ENCODE assay signal across 9 mouse cellular contexts in the genomic region with DNA sequence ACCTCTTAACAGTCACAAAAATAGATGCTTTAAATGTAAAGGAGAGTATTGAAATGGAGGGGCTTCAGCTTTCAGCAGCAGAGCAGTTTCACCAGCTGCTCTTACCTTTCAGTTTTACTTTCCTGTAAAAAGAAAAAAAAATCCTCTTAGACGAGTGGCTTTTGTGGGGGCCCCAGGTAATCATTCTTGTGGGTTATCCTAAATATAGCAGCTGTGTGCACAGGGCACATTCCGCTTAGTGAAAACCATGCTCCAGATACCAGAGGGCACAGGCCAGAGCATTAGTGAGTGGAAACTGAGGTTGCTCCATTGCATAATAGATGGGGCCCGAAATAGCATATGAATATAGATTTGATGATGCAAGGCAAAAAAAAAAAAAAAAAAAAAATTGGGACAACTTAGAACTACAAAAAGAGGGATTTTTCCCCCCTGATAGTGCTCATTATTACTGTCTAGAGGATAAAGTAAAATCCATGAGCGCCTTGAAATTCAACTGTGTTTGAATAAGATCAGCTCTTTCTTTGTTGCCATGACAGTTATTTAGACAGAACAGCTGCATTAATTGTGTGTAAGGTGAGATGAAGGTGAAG. TPM values are rescaled to one million over a fixed set of nuclear protein-coding genes. Genes with fewer than 3 reads are reported as not detected.
DNase-seq lines count a peak whose midpoint lies in the region; ATAC-seq and TF ChIP-seq lines count a peak whose summit lies in the region.
"Had no signal": no experiment of that assay in that cellular context is flagged by ENCODE, and none has a peak within 500 bp of the region (broad histone marks: within the 10 kb centered on the region; RNA-seq: fewer than 3 reads in every experiment).

No protein-coding gene starts in this region.

- H3K4me1 ChIP-seq in kidney, embryonic 16.5 days (ENCODE audit: insufficient read depth, low read length) = peaks cover 15% of the 10 kb centered on the region
- H3K4me1 ChIP-seq in hindbrain, embryonic 12.5 days = peaks cover 15% of the 10 kb centered on the region
- peaks cover 11% of the 10 kb centered on the region for H3K4me1 ChIP-seq in liver, postnatal 0 days (ENCODE audit: insufficient read depth)

- no peaks in the 10 kb centered on the region for H3K9me3 ChIP-seq in kidney, embryonic 16.5 days (ENCODE audit: low read length)
- no peaks in the 10 kb centered on the region for H3K9me3 ChIP-seq in hindbrain, embryonic 12.5 days (replicated peaks)
- H3K9me3 ChIP-seq in liver, postnatal 0 days (ENCODE audit: low read length) = no peaks in the 10 kb centered on the region

- no peaks in the 10 kb centered on the region for H3K36me3 ChIP-seq in kidney, embryonic 16.5 days (ENCODE audit: insufficient read depth, low read length)
- no peaks in the 10 kb centered on the region for H3K36me3 ChIP-seq in hindbrain, embryonic 12.5 days
- H3K36me3 ChIP-seq in liver, postnatal 0 days (replicated peaks; ENCODE audit: insufficient read depth, low read length) = no peaks in the 10 kb centered on the region

- 78% methylated on average over 4 of the region's 4 CpGs for WGBS in kidney, embryonic 16.5 days
- 83% methylated on average over 4 of the region's 4 CpGs for WGBS in hindbrain, embryonic 12.5 days
- WGBS in liver, postnatal 0 days (ENCODE audit: insufficient replicate concordance) = 56% methylated on average over 4 of the region's 4 CpGs

- no peak for DNase-seq in kidney, adult 11 months
- peak; percentile 4 for DNase-seq in NIH3T3 (ENCODE audit: low read depth)
- no peak for DNase-seq in liver, postnatal 0 days
- no peak for DNase-seq in embryo, embryonic 10 days (ENCODE audit: low spot score)
- no peak for DNase-seq in ovary, postnatal 14 days (ENCODE audit: low spot score)
- DNase-seq: cerebellum, adult 2 months had no signal

- H3K4me2 ChIP-seq in kidney, embryonic 16.5 days (replicated peaks; ENCODE audit: low read depth, low read length) = peak overlapping the region; percentile 55
- peak overlapping the region; percentile 65 for H3K4me2 ChIP-seq in hindbrain, embryonic 12.5 days (replicated peaks)
- H3K4me2 ChIP-seq in liver, postnatal 0 days (ENCODE audit: low read depth, low read length) = peak overlapping the region; percentile 88

- no peak for TF ChIP-seq EP300 in liver, postnatal 0 days (IDR thresholded peaks at IDR 0.05; ENCODE audit: low read depth)

- H3K9ac ChIP-seq in kidney, embryonic 16.5 days (replicated peaks; ENCODE audit: low read length) = peak overlapping the region; percentile 94
- H3K9ac ChIP-seq in hindbrain, embryonic 12.5 days = peak overlapping the region; percentile 91; the same call in 1 of the 2 replicates
- no peak overlapping the region for H3K9ac ChIP-seq in liver, postnatal 0 days (replicated peaks)

- ATAC-seq in kidney, embryonic 16.5 days (ENCODE audit: low FRiP score, low TSS enrichment) = no peak
- no peak for ATAC-seq in hindbrain, embryonic 12.5 days (ENCODE audit: low FRiP score)
- no peak for ATAC-seq in liver, postnatal 0 days
- ATAC-seq in inflammation-experienced regulatory T-cells, adult 6 months = no peak

- H3K4me3 ChIP-seq in kidney, embryonic 16.5 days (ENCODE audit: low read length) = peak overlapping the region; percentile 79
- H3K4me3 ChIP-seq in hindbrain, embryonic 12.5 days = peak overlapping the region; percentile 68; the same call in 1 of the 2 replicates
- no peak overlapping the region for H3K4me3 ChIP-seq in liver, postnatal 0 days (ENCODE audit: low read depth, low read length)

- TF ChIP-seq CTCF in liver, postnatal 0 days (IDR thresholded peaks at IDR 0.05; ENCODE audit: low read depth) = no peak

- no peak overlapping the region for H3K27ac ChIP-seq in kidney, embryonic 16.5 days (ENCODE audit: low read length)
- no peak overlapping the region for H3K27ac ChIP-seq in hindbrain, embryonic 12.5 days
- no peak overlapping the region for H3K27ac ChIP-seq in liver, postnatal 0 days (ENCODE audit: low read depth)

- no peaks in the 10 kb centered on the region for H3K27me3 ChIP-seq in kidney, embryonic 16.5 days (ENCODE audit: insufficient read depth, low read length)
- H3K27me3 ChIP-seq in hindbrain, embryonic 12.5 days = no peaks in the 10 kb centered on the region
- H3K27me3 ChIP-seq in liver, postnatal 0 days (ENCODE audit: insufficient read depth, low read length) = no peaks in the 10 kb centered on the region

RNA-seq across cellular contexts. Expression of a gene that starts 1.2 kb away (rescaled TPM):
- polyA plus RNA-seq in kidney, embryonic 16.5 days (2015; fragmentation: Nextera tagmentation; extraction: Ambion mirVana) = 14.1 and 18.8 TPM in 2 replicates
- 11.2 and 11.3 TPM in 2 replicates for polyA plus RNA-seq in hindbrain, embryonic 12.5 days (2016; fragmentation: Nextera tagmentation; extraction: Ambion mirVana)
- 2.9 and 4.0 TPM in 2 replicates for polyA plus RNA-seq in liver, postnatal 0 days (2015; fragmentation: Nextera tagmentation; extraction: Ambion mirVana)
- 10 to 100 TPM in 2 of 3 experiments, 1 to 10 TPM in 1; 7.2 to 24.6 (median 15.0) TPM for polyA plus RNA-seq in inflammation-experienced regulatory T-cells, adult 6 months (2017; shearing (Covaris generic))

RNA-seq across cellular contexts. Expression of a gene that starts 35.8 kb away (rescaled TPM):
- 30.7 and 30.9 TPM in 2 replicates for polyA plus RNA-seq in kidney, embryonic 16.5 days (2015; fragmentation: Nextera tagmentation; extraction: Ambion mirVana)
- polyA plus RNA-seq in hindbrain, embryonic 12.5 days (2016; fragmentation: Nextera tagmentation; extraction: Ambion mirVana) = 28.1 and 29.8 TPM in 2 replicates
- polyA plus RNA-seq in liver, postnatal 0 days (2015; fragmentation: Nextera tagmentation; extraction: Ambion mirVana) = 4.4 and 4.7 TPM in 2 replicates
- 10 to 100 TPM in 2 of 3 experiments, 1 to 10 TPM in 1; 7.2 to 22.0 (median 18.6) TPM for polyA plus RNA-seq in inflammation-experienced regulatory T-cells, adult 6 months (2017; shearing (Covaris generic))
